Mouse (Mus musculus): ENCODE measurements around the gene Hoxc10.

The Hoxc10 gene

DNA sequence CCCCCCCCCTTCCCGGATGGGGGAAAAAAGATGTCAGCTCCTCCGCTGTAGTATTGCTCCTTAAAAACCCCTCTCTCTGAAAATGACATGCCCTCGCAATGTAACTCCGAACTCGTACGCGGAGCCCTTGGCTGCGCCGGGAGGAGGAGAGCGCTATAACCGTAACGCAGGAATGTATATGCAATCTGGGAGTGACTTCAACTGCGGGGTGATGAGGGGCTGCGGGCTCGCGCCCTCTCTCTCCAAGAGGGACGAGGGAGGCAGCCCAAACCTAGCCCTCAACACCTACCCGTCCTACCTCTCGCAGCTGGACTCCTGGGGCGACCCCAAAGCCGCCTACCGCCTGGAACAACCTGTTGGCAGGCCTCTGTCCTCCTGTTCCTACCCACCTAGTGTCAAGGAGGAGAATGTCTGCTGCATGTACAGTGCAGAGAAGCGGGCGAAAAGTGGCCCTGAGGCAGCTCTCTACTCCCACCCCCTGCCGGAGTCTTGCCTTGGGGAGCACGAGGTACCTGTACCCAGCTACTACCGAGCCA is at the start of gene Hoxc10:
Gene Hoxc10, plus strand, starts transcription at position 21 of the 536 bp plus-strand sequence.
- no peak for DNase-seq (ENCODE audit: low spot score)

DNA sequence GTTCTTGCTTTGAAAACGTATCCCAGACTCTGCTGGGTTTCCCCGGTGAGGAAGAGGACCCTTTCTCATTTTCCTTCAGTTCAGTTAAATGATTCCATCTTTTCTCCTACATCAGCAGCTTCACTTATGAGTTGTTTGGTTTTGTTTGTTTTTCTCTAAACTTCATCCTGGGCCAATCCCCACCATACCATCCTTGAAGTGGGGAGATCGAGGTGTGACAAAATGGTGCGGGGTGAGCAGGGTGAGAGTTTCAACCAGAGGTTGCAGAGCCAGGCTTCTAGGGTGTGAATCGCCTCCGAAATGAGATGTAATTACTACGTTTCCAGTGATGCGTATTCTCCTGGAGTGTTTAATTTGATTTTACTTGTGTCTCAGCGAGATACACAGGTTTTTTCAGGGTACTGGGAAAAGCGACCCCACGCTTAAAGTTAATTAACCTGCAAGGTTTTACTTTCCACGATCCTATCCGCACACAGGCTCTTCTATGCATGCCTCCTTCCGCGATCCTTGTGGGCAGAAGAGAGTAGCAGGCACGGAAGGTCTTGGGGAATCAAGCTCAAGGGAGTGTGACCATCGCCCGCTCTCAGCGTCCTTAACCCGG is 48.5 kb upstream of the Hoxc10 start:
- no peak for DNase-seq (ENCODE audit: low spot score)

DNA sequence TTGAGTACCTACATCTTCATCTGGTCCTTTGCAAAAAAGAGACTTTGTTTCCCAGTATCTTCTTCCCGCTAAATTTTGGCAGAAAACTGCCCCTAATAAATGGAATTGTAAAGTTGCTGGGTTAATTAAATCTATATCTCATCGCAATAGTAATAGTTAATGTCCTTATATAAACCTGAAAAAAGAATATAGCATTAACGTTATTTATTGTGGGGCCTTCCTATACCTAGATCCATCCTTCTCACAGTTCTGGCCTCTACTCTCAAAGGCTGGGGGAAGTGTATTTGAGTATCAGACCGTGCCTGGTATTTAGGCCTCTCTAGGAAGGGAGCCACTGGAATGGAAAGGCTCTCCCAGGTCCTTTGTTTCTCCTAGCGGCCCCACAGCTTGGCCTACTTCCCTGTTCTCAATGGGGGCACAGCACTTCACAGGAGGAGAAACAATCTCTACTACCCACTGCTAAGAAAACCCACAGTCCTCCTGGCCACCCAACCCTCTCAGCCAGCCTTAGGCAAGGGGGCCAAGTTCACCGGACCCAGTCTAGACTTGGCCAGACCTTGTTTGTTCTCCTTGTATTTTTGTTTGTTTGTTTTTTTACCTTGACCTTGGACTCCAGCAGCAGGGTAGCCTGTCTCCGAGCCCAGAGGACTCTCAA is 47.9 kb upstream of the Hoxc10 start:
- DNase-seq (ENCODE audit: low spot score): no peak

DNA sequence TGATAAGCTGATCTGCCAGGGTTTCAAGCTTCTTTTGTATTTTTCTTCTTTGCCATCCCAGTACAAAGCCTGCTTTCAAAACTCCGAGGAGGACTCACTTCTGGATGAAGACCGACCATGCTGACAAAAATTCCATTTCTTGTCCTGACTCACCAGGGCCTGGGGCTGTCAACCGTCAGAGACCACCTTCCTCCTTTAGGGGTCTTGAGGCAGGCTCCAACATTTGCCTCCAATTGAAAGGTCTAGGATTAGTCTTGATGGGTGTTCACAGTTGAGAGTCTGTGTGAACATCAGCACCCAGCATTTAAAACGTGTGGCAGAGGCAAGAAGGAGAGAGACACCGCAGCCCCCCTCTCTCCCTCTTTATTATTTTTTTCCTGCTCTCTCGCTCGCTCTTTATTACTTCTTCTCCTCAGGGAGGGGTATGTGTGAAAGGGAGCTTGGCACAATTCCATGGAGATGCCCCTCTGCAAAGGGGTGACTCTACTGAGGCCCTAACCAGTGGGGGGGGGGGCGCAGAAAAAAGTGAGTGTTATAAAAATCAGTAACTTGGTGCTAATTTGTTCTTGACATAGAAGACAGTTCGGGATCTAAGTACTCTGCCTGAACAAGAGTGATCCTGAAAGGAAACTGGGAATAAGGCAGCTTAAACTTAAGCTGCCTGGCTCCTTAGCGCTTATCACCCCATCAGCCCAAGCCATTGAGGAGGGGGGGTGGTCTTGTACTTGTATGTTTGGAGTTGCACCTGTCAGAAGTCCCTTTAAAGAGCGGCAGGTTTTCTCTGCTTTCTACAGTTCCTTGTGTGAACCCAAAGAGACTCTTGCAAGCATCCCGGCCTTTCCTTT is 47.0 kb upstream of the Hoxc10 start:
- no peak for DNase-seq (ENCODE audit: low spot score)

DNA sequence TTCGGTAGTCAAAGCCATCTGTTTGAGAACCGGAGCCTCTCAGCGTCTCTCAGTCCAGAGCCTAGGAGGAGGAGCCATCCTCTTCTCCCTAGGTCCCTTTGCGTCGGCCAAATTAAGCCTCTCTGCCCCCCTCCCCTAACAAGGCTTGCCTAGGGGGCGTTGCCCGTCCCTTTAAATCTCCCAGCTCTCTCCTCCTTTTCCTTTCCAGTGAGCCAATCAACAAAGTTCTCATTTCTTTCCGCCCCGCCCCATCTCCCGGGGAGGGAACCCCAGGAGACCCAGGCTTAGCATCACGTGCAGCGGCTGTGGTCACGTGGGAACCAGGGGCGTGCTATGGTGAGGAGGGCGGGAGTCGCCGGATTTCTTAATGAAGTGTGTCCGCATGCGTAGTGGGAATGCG is 46.0 kb upstream of the Hoxc10 start:
- no peak for DNase-seq (ENCODE audit: low spot score)

DNA sequence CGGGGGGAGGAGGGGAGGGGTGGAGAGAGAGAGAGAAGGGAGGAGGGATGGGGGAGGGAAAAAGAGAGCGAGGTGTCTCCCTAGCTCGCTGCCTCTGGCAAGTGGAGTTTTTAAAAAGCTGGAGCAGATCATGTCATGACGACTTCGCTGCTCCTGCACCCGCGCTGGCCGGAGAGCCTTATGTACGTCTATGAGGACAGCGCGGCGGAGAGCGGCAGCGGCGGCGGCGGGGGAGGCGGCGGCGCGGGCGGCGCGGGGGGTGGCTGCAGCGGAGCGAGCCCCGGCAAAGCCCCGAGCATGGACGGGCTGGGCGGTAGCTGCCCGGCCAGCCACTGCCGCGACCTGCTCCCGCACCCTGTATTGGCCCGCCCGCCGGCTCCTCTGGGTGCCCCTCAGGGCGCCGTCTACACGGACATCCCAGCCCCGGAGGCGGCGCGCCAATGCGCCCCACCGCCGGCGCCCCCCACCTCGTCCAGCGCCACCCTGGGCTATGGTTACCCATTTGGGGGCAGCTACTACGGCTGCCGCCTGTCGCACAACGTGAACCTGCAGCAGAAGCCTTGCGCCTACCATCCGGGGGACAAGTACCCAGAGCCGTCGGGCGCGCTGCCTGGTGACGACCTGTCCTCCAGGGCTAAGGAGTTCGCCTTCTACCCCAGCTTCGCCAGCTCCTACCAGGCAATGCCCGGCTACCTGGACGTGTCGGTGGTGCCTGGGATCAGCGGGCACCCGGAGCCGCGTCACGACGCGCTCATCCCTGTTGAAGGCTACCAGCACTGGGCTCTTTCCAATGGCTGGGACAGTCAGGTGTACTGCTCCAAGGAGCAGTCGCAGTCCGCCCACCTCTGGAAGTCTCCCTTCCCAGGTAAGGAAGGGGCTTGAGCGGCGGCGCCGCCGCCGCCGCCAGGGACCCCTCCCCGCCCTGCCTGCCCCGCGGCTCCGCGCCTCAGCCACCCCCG is 45.3 kb upstream of the Hoxc10 start, which contains the start of gene Hoxc13:
Gene Hoxc13, plus strand, starts transcription at position 51 of the 959 bp plus-strand sequence.
- DNase-seq (ENCODE audit: low spot score): no peak

DNA sequence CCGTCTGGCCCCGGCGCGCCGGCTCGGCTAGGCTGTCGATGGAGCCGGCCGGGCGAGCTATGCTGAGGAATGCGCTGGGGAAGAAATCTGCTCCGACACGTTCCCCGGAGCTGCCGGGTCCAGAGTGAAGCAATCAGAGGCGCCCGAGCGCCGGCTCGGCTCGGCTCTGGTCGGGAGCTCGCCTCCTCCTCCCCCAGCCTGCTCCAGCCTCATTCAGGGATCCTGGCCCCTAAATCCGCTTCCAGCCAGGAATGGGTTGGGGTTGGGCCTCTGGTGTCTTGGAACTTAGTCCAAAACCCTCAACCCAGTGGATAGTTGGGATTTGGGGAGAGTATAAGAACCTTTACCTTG is 44.6 kb upstream of the Hoxc10 start:
- no peak for DNase-seq (ENCODE audit: low spot score)

DNA sequence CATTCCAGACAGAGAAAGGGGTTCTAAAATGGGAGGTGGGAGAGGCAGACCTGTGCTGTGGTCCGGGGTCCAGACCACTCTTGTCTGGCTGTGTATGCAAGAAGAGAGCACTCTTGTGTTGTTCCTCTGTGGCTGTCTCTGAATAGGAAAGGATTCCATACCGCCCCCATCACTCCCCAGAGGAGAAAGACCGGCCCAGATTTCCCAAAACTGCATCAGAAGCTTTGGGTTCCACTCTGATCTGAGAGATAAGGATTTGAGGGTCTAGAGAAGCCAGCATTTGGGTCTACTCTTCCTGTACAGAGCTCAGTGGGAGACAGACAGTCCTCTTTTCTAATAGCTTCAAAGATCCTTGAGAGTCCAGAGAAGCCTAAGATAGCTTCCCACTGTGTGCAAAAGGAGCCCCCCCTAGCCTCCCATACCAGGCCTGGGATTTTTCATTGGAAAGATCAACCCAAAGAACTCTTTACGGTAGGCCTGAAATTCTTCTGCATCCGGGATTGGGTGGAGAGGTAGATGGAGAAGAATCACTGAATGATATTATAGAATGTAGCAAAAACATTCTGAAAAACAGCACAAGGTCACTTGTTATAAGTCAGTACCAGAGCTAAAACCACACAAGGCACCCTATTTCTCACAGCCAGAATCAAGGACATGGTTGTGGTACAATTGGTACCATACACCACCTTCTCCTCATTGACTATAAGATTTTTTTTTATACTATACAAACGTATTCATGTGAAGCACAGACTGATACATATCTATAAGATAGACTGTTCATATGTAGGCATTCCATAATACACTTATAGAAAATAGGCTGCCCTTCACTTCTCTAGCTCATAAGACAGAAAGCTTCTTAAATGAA is 43.7 kb upstream of the Hoxc10 start:
- DNase-seq (ENCODE audit: low spot score): no peak

DNA sequence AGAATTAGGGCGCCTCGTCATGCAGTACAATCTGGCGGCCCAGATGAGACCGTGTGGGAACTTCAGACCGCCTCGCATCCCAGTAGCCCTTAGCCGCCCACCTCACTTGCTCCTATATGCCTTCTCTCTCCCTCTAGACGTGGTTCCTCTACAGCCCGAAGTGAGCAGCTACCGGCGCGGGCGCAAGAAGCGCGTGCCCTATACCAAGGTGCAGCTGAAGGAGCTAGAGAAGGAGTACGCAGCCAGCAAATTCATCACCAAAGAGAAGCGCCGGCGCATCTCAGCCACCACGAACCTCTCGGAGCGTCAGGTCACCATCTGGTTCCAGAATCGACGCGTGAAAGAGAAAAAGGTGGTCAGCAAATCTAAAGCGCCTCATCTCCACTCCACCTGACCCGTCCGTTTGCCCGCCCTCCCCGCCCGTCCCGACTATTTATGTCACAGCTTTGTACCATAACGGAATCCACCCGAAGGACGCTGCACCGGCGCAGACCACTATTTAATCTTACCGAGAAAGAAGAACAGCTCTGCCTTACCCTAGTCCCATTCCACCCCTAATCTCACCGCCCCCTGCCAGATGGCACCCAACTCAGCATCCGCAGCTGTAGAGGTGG is 39.5 kb upstream of the Hoxc10 start:
- no peak for DNase-seq (ENCODE audit: low spot score)

DNA sequence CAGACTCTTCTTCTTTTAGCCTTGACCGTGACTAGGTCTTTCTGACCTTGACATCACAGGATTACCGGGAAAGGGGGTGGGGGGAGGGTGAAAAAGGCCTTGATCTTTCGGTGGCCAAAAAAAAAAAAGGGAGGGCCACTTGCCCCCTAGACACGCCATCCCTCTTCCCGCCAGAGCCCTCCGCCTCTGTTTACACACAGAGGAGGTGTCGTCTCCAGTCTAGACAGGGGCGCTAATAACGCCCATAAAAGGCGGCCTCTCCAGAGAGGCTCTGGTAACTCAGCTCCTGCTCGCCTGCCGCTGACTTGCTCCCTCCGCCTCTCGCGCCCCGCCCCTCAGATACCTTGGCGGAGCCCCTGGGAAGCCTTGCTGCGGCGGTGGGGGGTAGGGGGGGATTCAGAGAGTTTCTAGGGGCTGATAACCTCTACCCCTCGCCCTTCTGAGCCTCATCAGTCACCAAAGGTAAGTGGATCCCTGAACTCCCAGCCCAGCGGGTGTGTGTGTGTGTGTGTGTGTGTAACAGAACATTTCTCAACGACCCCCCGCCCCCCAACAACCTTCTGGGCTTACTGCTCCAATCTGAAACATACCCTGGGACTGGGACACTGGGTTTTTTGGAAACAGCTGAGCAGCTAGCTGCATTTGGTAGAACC is 34.8 kb upstream of the Hoxc10 start:
- DNase-seq (ENCODE audit: low spot score): no peak

DNA sequence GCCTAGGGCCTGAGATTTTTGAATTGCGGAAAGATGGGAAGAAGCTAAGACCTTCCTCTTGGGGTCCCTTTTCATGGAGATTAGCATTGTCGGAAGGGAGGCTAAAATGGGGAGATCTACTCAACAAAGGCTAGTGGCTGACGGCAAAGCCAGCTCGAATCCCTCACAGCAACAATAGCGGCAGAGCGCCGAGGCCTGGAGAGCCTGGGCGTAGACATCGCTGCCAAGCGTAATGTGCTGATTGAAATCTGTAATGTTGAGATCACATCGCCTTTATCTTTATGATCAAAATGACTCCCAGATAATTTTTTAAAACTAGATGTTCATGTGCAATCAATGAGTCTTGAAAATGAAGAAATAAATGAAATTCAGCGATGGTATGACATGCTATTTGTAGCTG is 32.2 kb upstream of the Hoxc10 start:
- no peak for DNase-seq (ENCODE audit: low spot score)

DNA sequence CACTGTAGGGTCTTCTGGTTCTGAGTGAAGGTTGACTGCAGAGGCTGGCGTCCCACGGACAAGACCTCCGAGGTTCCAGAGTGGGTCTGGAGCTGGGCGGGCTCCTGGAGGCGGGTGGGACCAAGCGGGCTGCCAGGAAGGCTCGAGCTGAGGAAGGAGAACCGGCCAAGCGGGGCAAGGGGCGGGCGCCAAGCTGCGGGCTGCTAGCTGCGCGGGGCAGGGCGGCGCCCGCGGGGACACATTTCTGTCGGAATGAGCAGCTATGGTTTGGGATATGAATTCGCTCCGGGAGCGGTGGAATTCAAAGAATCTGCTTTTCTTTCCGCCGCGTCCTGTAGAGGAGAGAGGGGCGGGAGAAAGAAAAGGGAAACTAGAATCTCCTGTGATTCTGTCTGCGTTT is 31.7 kb upstream of the Hoxc10 start:
- no peak for DNase-seq (ENCODE audit: low spot score)

DNA sequence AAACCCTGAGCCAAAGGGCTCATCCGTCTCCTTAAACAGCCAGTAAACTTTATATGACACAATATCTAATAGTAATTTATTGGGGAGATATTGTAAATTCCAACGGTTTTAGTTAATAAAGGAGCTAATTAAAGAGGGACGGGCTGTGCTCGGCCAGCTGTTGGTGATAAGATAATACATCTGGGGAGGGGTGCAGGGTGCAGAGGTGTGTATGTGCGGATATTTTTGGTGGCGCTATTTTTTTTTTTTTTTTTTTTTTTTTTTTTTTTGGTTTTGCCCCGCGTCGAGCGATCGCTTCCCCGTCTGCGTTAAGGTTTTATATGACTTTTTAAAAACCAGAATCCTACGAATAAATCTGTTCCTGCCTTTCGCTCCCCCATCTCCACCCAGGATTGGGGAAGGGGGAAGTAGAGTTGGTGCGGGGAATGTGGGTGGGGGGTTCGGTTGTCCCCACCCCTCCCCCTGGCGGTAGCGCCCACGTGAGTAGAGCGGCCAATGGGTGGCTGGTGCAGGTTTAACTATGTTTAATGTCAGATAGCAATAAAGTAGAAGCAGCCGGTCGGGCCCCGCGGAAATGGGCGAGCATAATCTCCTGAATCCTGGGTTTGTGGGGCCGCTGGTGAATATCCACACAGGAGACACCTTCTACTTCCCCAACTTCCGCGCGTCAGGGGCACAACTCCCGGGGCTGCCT is 30.2 kb upstream of the Hoxc10 start, which contains the start of gene Hoxc12:
Gene Hoxc12, plus strand, starts transcription at position 479 of the 694 bp plus-strand sequence.
- no peak for DNase-seq (ENCODE audit: low spot score)

DNA sequence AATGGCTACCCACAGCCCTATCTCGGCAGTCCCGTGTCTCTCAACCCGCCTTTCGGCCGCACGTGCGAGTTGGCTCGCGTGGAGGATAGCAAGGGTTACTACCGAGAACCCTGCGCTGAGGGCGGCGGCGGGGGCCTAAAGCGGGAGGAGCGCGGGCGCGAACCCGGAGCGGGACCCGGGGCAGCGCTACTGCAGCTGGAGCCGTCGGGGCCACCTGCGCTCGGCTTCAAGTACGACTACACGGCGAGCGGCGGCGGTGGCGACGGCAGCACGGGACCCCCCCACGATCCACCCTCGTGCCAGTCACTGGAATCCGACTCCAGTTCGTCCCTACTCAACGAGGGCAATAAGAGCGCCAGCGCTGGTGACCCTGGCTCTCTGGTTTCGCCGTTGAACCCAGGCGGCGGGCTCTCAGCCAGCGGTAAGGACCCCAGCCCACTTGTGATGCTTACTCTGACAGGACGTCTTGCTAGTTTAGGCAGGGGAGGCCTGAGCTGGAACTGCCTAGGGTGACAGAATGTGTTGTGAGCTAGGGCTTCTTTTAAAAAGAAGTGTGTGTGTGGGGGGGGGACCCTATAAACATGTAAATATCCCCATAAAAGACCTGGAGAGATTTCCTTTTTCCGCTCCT is 29.4 kb upstream of the Hoxc10 start:
- DNase-seq (ENCODE audit: low spot score): no peak

DNA sequence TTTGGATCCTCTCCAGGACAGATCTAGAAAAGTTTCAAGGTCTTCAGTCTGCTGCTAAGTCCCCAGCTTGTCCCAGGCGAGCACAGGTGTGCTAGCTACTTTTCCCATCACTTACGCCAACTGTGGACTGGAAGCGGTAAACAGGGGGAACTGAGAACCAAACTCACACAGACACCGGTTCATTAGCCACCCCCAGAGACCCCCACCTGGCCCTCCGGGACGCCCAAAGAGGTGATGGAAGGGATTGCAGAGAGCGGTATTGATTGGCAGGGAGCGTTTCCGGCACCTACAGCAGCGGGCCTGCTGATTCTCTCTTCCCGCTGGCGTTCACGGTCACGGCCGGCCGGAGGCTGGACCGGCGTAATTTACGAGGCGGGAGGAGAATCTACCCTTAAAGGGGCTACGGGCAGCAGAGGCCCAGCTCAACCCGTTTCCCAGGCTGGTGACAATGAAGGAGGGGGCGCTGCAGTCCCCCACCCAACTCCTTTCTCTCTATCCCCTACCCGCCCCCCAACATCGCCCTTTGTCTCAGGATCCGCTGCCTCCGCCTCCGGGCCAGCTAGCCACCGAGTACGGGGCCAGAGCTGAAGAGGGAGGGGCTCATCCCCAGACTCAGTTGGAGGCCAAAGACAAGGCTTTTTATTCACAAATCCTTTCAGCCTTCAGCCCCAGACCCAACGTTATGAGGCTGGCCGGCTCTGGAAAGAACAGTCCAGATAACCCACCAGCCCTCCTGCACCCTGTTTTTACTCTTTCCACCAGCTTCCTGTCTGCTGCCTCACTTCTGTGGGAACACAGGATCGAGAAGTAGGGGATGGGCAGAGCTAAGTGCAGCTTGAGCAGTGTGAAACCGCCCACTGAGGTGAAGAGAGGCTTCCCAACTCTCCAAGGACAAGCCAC is 27.1 kb upstream of the Hoxc10 start:
- DNase-seq (ENCODE audit: low spot score): no peak

DNA sequence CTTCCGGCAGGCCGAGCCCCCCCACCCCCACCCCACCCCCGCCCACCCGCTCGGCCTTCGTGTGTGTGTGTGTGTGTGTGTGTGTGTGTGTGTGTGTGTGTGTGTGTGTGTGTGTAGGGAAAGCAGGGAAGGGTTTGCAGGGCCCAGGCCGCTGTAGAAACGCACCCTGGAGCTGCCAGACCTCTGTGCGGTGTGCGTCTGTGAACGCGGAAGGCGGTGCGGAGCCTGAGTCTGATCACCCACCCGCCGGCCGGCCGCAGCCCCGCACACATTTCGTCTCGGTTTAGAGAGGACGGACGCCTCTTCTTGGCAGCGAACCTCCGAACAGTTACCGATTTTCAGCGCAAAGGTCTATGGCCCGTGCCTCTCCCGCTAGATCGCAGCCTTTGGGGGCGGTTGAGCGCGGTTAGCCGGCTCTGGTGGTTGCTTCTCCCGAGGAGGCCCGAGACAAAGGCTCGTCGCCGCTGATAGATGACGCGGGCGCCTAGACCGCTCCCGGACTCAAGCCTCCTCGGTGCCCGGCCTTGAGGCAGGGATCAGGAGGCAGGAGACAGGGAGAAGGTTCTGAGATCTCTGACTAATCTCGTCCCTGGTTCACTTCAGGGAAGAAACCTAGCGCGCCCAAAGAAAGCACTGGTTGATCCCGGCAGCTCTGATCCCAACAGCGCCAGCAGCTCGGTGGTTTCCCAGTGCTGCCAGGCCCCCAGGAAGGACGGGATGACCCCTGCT is 23.7 kb upstream of the Hoxc10 start:
- DNase-seq (ENCODE audit: low spot score): no peak

DNA sequence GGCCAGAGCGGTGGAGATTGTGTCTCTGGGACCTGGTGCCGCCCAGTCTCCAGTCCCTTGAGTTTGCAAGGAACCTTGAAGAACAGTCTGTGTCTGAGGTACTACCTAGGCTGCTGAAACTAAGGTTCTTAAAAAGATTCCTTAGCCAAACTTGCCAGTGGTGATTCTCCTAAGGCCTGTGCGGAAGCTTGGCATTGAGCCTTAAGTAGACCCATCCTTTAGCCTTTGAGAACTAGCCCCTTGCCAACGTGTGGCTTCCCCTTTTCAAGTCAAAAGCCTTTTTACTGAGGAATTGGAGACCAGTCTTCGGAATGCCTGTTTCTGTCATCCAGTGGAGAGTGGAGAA is 23.2 kb upstream of the Hoxc10 start:
- no peak for DNase-seq (ENCODE audit: low spot score)

Measured in layer of hippocampus, adult 9-10 months (tissue).